Mouse (Mus musculus) heart, adult 9 months (tissue): ENCODE measurements around the gene Myh4.

ENCODE experiments used
- DNase-seq, 2 experiments: peaks; one replicate each; pipeline ENCODE4 v3.0.0; 2022; ENCODE audit warnings: low spot score in 2 of 2

The Myh4 gene

GRCm38 (mm10) chr11:67237481-67238079 is at the start of gene Myh4:
TSS of gene Myh4 (plus strand) at chr11:67238029.
- no peak for DNase-seq

GRCm38 (mm10) chr11:67190316-67190715 is 47.5 kb upstream of the Myh4 start:
- no peak for DNase-seq

GRCm38 (mm10) chr11:67190814-67191213 is 47.0 kb upstream of the Myh4 start:
- no peak for DNase-seq

GRCm38 (mm10) chr11:67191496-67191895 is 46.3 kb upstream of the Myh4 start:
- no peak for DNase-seq

GRCm38 (mm10) chr11:67199321-67199720 is 38.5 kb upstream of the Myh4 start:
- DNase-seq = no peak

- DNase-seq = no peak
Measured at GRCm38 (mm10) chr11:67199752-67200151, 38.1 kb upstream of the Myh4 start, which contains the start of gene Myh1. TSS of gene Myh1 (plus strand) at chr11:67200052.

- DNase-seq = no peak
Measured at GRCm38 (mm10) chr11:67204766-67205165, 33.1 kb upstream of the Myh4 start.

GRCm38 (mm10) chr11:67221803-67222202 is 16.0 kb upstream of the Myh4 start:
- no peak for DNase-seq

GRCm38 (mm10) chr11:67224466-67224865 is 13.4 kb upstream of the Myh4 start:
- no peak for DNase-seq

- no peak for DNase-seq
Measured at GRCm38 (mm10) chr11:67228731-67229130, 9.1 kb upstream of the Myh4 start.

- no peak for DNase-seq
Measured at GRCm38 (mm10) chr11:67229166-67229565, 8.7 kb upstream of the Myh4 start.

- peak; percentile 15 to 33 for DNase-seq
Measured at GRCm38 (mm10) chr11:67229946-67230345, 7.9 kb upstream of the Myh4 start.

- peak in 1 of 2 experiments; percentile 26 for DNase-seq
Measured at GRCm38 (mm10) chr11:67235639-67236358, 2.0 kb upstream of the Myh4 start.

- DNase-seq = no peak
Measured at GRCm38 (mm10) chr11:67236799-67237198, 1.0 kb upstream of the Myh4 start.

- no peak for DNase-seq
Measured at GRCm38 (mm10) chr11:67241051-67241450, 3.2 kb downstream of the Myh4 start.

GRCm38 (mm10) chr11:67253691-67254090 is 15.9 kb downstream of the Myh4 start:
- DNase-seq = no peak

GRCm38 (mm10) chr11:67257048-67257447 is 19.2 kb downstream of the Myh4 start:
- DNase-seq = no peak

- no peak for DNase-seq
Measured at GRCm38 (mm10) chr11:67260956-67261355, 23.1 kb downstream of the Myh4 start.

- no peak for DNase-seq
Measured at GRCm38 (mm10) chr11:67276601-67277174, 38.9 kb downstream of the Myh4 start, which contains the start of gene Myh8. TSS of gene Myh8 (plus strand) at chr11:67277124.

- DNase-seq = no peak
Measured at GRCm38 (mm10) chr11:67293440-67293839, 55.6 kb downstream of the Myh4 start.
